Mouse (Mus musculus): Measurements from ENCODE around the gene Atp1b2. TPM values are rescaled to one million over a fixed set of nuclear protein-coding genes. Genes with fewer than 3 reads are reported as not detected.

Gene Atp1b2
- total and polyA plus RNA-seq, 3 experiments = 0.09 TPM; not detected in 2

GRCm38 (mm10) chr11:69622406-69622805 is 16.7 kb upstream of the Atp1b2 start:
- Histone ChIP-seq H3K79me2 (replicated peaks; ENCODE audit: control insufficient read depth, extremely low read depth, insufficient read depth, poor library complexity, severe bottlenecking) (no peaks in the 10 kb centered on the region), H3K27ac (ENCODE audit: insufficient read depth, low read depth) (no peak overlapping the region), H3K4me3 (replicated peaks in 1 of 3; ENCODE audit: low read depth in 2 of 3, low read length in 2 of 3, poor library complexity in 1 of 3) (no peak overlapping the region), H3K9ac (ENCODE audit: insufficient read depth, low read depth) (no peak overlapping the region), H3K4me1 (ENCODE audit: control insufficient read depth in 1 of 2, insufficient read depth in 2 of 2) (no peaks in the 10 kb centered on the region), H3K36me3 (replicated peaks in 1 of 2; ENCODE audit: control insufficient read depth in 1 of 2, insufficient read depth in 1 of 2, low read length in 1 of 2) (no peaks in the 10 kb centered on the region), H3K4me2 (ENCODE audit: insufficient read depth, low read depth, poor library complexity, severe bottlenecking) (no peak overlapping the region), H3K27me3 (replicated peaks) (peaks cover 40% of the 10 kb centered on the region), H3K9me3 (replicated peaks; ENCODE audit: low read length) (no peaks in the 10 kb centered on the region)
- in situ Hi-C loops (cut with MboI; ENCODE audit: low pct_ligation_motif_present, low pct_unique_long_range_greater_than_20kb, low sequenced_read_pairs) = no loop called here
- dilution Hi-C loops (cut with MboI; ENCODE audit: extremely low pct_ligation_motif_present, extremely low pct_unique_long_range_greater_than_20kb, low sequenced_read_pairs) = no loop called here
- DNase-seq (ENCODE audit: extremely low read depth) = no peak
- TF ChIP-seq MAFK (IDR thresholded peaks at IDR 0.05; ENCODE audit: insufficient replicate concordance, low read length) (no peak), RAD21 (IDR thresholded peaks at IDR 0.05; ENCODE audit: low read depth, low read length) (no peak), NELFE (IDR thresholded peaks at IDR 0.05; ENCODE audit: low read depth, low read length) (no peak), BHLHE40 (IDR thresholded peaks at IDR 0.05; ENCODE audit: low read depth, low read length) (no peak), MAX (IDR thresholded peaks at IDR 0.05; ENCODE audit: low read length) (no peak), MXI1 (IDR thresholded peaks at IDR 0.05; ENCODE audit: low read depth, low read length) (no peak), PAX5 (IDR thresholded peaks at IDR 0.05; ENCODE audit: low read length) (no peak), ELF1 (IDR thresholded peaks at IDR 0.05; ENCODE audit: low read depth, low read length) (no peak), TBP (conservative IDR thresholded peaks at IDR 0.05; ENCODE audit: low read depth, low read length) (no peak), NRF1 (IDR thresholded peaks at IDR 0.05; ENCODE audit: low read depth, low read length) (no peak), IRF4 (IDR thresholded peaks at IDR 0.05; ENCODE audit: low read depth, low read length) (no peak)

DNA sequence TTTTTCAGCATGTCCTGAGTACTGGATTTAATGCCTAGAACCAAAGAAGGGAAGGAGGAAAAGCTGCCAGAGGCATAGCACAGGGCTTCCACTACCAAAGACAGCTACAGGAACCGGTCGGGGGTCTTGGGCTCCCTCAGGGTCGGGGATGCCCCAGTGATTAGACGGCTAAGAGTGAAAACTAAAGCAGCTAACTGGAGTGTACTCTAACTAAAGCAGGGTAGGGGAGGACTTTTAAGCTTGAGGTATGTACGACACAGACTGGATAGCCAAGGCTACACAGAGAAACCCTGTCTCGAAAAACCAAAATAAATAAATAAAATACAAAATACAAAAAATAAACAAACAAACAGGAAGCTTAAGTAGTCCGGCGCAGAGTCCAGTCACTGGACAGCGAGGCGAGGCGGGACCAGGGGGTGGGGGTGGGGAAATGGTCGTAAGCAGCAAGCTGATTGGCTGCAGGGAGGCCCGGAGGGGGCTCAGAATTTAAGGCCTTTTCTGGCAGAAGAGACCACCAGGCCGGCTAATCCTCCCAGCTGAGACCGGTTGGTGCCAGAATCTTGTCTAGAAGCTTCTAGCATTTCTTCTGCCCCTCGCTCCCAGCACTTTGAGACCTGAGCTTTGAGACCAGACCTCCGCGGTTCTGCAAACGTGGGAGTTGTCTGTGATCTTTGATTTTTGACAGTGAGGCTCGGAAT is 16.0 kb upstream of the Atp1b2 start, which contains the start of gene Sat2:
TSS of gene Sat2 (plus strand) at position 454 of the 698 bp plus-strand sequence.
- no peaks in the 10 kb centered on the region for H3K36me3 ChIP-seq (replicated peaks in 1 of 2; ENCODE audit: control insufficient read depth in 1 of 2, insufficient read depth in 1 of 2, low read length in 1 of 2)
- H3K9ac ChIP-seq (ENCODE audit: insufficient read depth, low read depth) = no peak within 1 kb of the TSS
- no peak within 1 kb of the TSS for H3K27ac ChIP-seq (ENCODE audit: insufficient read depth, low read depth)
- in situ Hi-C loops (cut with MboI; ENCODE audit: low pct_ligation_motif_present, low pct_unique_long_range_greater_than_20kb, low sequenced_read_pairs) = no loop called here
- H3K4me2 ChIP-seq (ENCODE audit: insufficient read depth, low read depth, poor library complexity, severe bottlenecking) = no peak within 1 kb of the TSS
- dilution Hi-C loops (cut with MboI; ENCODE audit: extremely low pct_ligation_motif_present, extremely low pct_unique_long_range_greater_than_20kb, low sequenced_read_pairs) = no loop called here
- no peaks in the 10 kb centered on the region for H3K79me2 ChIP-seq (replicated peaks; ENCODE audit: control insufficient read depth, extremely low read depth, insufficient read depth, poor library complexity, severe bottlenecking)
- TF ChIP-seq MXI1 (IDR thresholded peaks at IDR 0.05; ENCODE audit: low read depth, low read length) (no peak), TCF12 (IDR thresholded peaks at IDR 0.05; ENCODE audit: low read depth, low read length) (no peak), BHLHE40 (IDR thresholded peaks at IDR 0.05; ENCODE audit: low read depth, low read length) (no peak), ELF1 (IDR thresholded peaks at IDR 0.05; ENCODE audit: low read depth, low read length) (no peak), NRF1 (IDR thresholded peaks at IDR 0.05; ENCODE audit: low read depth, low read length) (no peak), ZNF384 (IDR thresholded peaks at IDR 0.05; ENCODE audit: low read depth, low read length) (no peak), MAZ (IDR thresholded peaks at IDR 0.05; ENCODE audit: low read depth, low read length) (no peak), POLR2AphosphoS2 (IDR thresholded peaks at IDR 0.05; ENCODE audit: low read depth, low read length) (no peak), MYC (IDR thresholded peaks at IDR 0.05; ENCODE audit: low read depth, low read length) (no peak), E2F4 (IDR thresholded peaks at IDR 0.05; ENCODE audit: insufficient replicate concordance, low read depth, low read length) (no peak), KAT2A (IDR thresholded peaks at IDR 0.05; ENCODE audit: insufficient replicate concordance, low read length) (no peak), POLR2A (IDR thresholded peaks at IDR 0.05; ENCODE audit: low read depth, low read length) (no peak), ZMIZ1 (IDR thresholded peaks at IDR 0.05; ENCODE audit: low read depth, low read length) (no peak), PAX5 (IDR thresholded peaks at IDR 0.05; ENCODE audit: low read length) (no peak), CHD2 (IDR thresholded peaks at IDR 0.05; ENCODE audit: low read length) (no peak)
- no peak for DNase-seq (ENCODE audit: extremely low read depth)
- no peaks in the 10 kb centered on the region for H3K4me1 ChIP-seq (ENCODE audit: control insufficient read depth in 1 of 2, insufficient read depth in 2 of 2)
- H3K4me3 ChIP-seq (replicated peaks in 1 of 3; ENCODE audit: low read depth in 2 of 3, low read length in 2 of 3, poor library complexity in 1 of 3) = peak within 1 kb of the TSS in 1 of 3 experiments; percentile 41
- H3K9me3 ChIP-seq (replicated peaks; ENCODE audit: low read length) = no peaks in the 10 kb centered on the region
- H3K27me3 ChIP-seq (replicated peaks) = peaks cover 46% of the 10 kb centered on the region

Measured in CH12.LX (cell line).